Mouse (Mus musculus): ENCODE results near the gene Lypd6. TPM values are rescaled to one million over a fixed set of nuclear protein-coding genes. Genes with fewer than 3 reads are reported as not detected.

Gene Lypd6
- total and polyA plus RNA-seq, 2 experiments from 2014 or later, result 0.52 TPM; not detected in 1

GRCm38 (mm10) chr2:50181332-50181731 is 115.1 kb downstream of the Lypd6 start:
- Histone ChIP-seq H3K27me3 (ENCODE audit: control insufficient read depth, insufficient read depth, low read length) (no peaks in the 10 kb centered on the region), H3K27ac (ENCODE audit: low read depth) (no peak overlapping the region), H3K4me1 (ENCODE audit: control insufficient read depth, insufficient read depth) (no peaks in the 10 kb centered on the region), H3K36me3 (replicated peaks; ENCODE audit: control insufficient read depth, insufficient read depth, low read length) (no peaks in the 10 kb centered on the region), H3K4me2 (ENCODE audit: low read depth, low read length) (no peak overlapping the region), H3K9me3 (replicated peaks; ENCODE audit: control insufficient read depth, low read length) (no peaks in the 10 kb centered on the region), H3K4me3 (ENCODE audit: low read depth, low read length) (no peak overlapping the region), H3K9ac (replicated peaks; ENCODE audit: low read depth, low read length) (no peak overlapping the region)
- ATAC-seq (ENCODE audit: insufficient read depth, low read depth) (no peak), DNase-seq (ENCODE audit: low spot score) (no peak)
- 73% methylated on average over 3 of the region's 3 CpGs for WGBS
- TF ChIP-seq CTCF (IDR thresholded peaks at IDR 0.05; ENCODE audit: low read depth) (no peak), EP300 (IDR thresholded peaks at IDR 0.05; ENCODE audit: low read depth) (no peak)

- no peak for TF ChIP-seq CTCF (IDR thresholded peaks at IDR 0.05; ENCODE audit: low read depth)
- ATAC-seq (ENCODE audit: insufficient read depth, low read depth) (no peak), DNase-seq (ENCODE audit: low spot score) (no peak)
- no peaks in the 10 kb centered on the region for H3K36me3 ChIP-seq (replicated peaks; ENCODE audit: control insufficient read depth, insufficient read depth, low read length)
- no peaks in the 10 kb centered on the region for H3K27me3 ChIP-seq (ENCODE audit: control insufficient read depth, insufficient read depth, low read length)
- H3K9me3 ChIP-seq (replicated peaks; ENCODE audit: control insufficient read depth, low read length), result no peaks in the 10 kb centered on the region
- no peaks in the 10 kb centered on the region for H3K4me1 ChIP-seq (ENCODE audit: control insufficient read depth, insufficient read depth)
- H3K9ac ChIP-seq (replicated peaks; ENCODE audit: low read depth, low read length), result no peak overlapping the region
- no peak overlapping the region for H3K4me2 ChIP-seq (ENCODE audit: low read depth, low read length)
- no peak overlapping the region for H3K4me3 ChIP-seq (ENCODE audit: low read depth, low read length)
- no peak overlapping the region for H3K27ac ChIP-seq (ENCODE audit: low read depth)
- 47% methylated on average over 12 of the region's 12 CpGs for WGBS
Observed at GRCm38 (mm10) chr2:50186711-50187405, 120.6 kb downstream of the Lypd6 start.

- no peaks in the 10 kb centered on the region for H3K27me3 ChIP-seq (ENCODE audit: control insufficient read depth, insufficient read depth, low read length)
- WGBS, result 59% methylated on average over 3 of the region's 3 CpGs
- no peaks in the 10 kb centered on the region for H3K9me3 ChIP-seq (replicated peaks; ENCODE audit: control insufficient read depth, low read length)
- no peak for DNase-seq (ENCODE audit: low spot score)
- H3K4me3 ChIP-seq (ENCODE audit: low read depth, low read length), result no peak overlapping the region
- no peaks in the 10 kb centered on the region for H3K36me3 ChIP-seq (replicated peaks; ENCODE audit: control insufficient read depth, insufficient read depth, low read length)
- no peak for TF ChIP-seq EP300 (IDR thresholded peaks at IDR 0.05; ENCODE audit: low read depth)
- no peak for TF ChIP-seq CTCF (IDR thresholded peaks at IDR 0.05; ENCODE audit: low read depth)
- H3K4me2 ChIP-seq (ENCODE audit: low read depth, low read length), result no peak overlapping the region
- ATAC-seq (ENCODE audit: insufficient read depth, low read depth), result no peak
- H3K27ac ChIP-seq (ENCODE audit: low read depth), result no peak overlapping the region
- H3K9ac ChIP-seq (replicated peaks; ENCODE audit: low read depth, low read length), result no peak overlapping the region
- no peaks in the 10 kb centered on the region for H3K4me1 ChIP-seq (ENCODE audit: control insufficient read depth, insufficient read depth)
Observed at GRCm38 (mm10) chr2:50188856-50189255, 122.6 kb downstream of the Lypd6 start.

- Histone ChIP-seq H3K27me3 (ENCODE audit: control insufficient read depth, insufficient read depth, low read length) (no peaks in the 10 kb centered on the region), H3K4me3 (ENCODE audit: low read depth, low read length) (no peak overlapping the region), H3K9ac (replicated peaks; ENCODE audit: low read depth, low read length) (no peak overlapping the region), H3K4me2 (ENCODE audit: low read depth, low read length) (no peak overlapping the region), H3K9me3 (replicated peaks; ENCODE audit: control insufficient read depth, low read length) (no peaks in the 10 kb centered on the region), H3K36me3 (replicated peaks; ENCODE audit: control insufficient read depth, insufficient read depth, low read length) (no peaks in the 10 kb centered on the region), H3K4me1 (ENCODE audit: control insufficient read depth, insufficient read depth) (no peaks in the 10 kb centered on the region), H3K27ac (ENCODE audit: low read depth) (no peak overlapping the region)
- DNase-seq (ENCODE audit: low spot score) (no peak), ATAC-seq (ENCODE audit: insufficient read depth, low read depth) (no peak)
- WGBS, result 54% methylated on average over 1 of the region's 1 CpGs
- TF ChIP-seq EP300 (IDR thresholded peaks at IDR 0.05; ENCODE audit: low read depth) (no peak), CTCF (IDR thresholded peaks at IDR 0.05; ENCODE audit: low read depth) (no peak)
Observed at GRCm38 (mm10) chr2:50196681-50197080, 130.5 kb downstream of the Lypd6 start.

GRCm38 (mm10) chr2:50197801-50198200 is 131.6 kb downstream of the Lypd6 start:
- no peak overlapping the region for H3K4me2 ChIP-seq (ENCODE audit: low read depth, low read length)
- no peak overlapping the region for H3K9ac ChIP-seq (replicated peaks; ENCODE audit: low read depth, low read length)
- no peaks in the 10 kb centered on the region for H3K4me1 ChIP-seq (ENCODE audit: control insufficient read depth, insufficient read depth)
- H3K36me3 ChIP-seq (replicated peaks; ENCODE audit: control insufficient read depth, insufficient read depth, low read length), result no peaks in the 10 kb centered on the region
- H3K27me3 ChIP-seq (ENCODE audit: control insufficient read depth, insufficient read depth, low read length), result no peaks in the 10 kb centered on the region
- H3K27ac ChIP-seq (ENCODE audit: low read depth), result no peak overlapping the region
- H3K4me3 ChIP-seq (ENCODE audit: low read depth, low read length), result no peak overlapping the region
- no peak for DNase-seq (ENCODE audit: low spot score)
- TF ChIP-seq CTCF (IDR thresholded peaks at IDR 0.05; ENCODE audit: low read depth), result no peak
- TF ChIP-seq EP300 (IDR thresholded peaks at IDR 0.05; ENCODE audit: low read depth), result no peak
- no peak for ATAC-seq (ENCODE audit: insufficient read depth, low read depth)
- WGBS, result 86% methylated on average over 4 of the region's 4 CpGs
- H3K9me3 ChIP-seq (replicated peaks; ENCODE audit: control insufficient read depth, low read length), result no peaks in the 10 kb centered on the region

GRCm38 (mm10) chr2:50200541-50200940 is 134.3 kb downstream of the Lypd6 start:
- 8% methylated on average over 2 of the region's 2 CpGs for WGBS
- ATAC-seq (ENCODE audit: insufficient read depth, low read depth) (peak; percentile 69), DNase-seq (ENCODE audit: low spot score) (no peak)
- H3K36me3 ChIP-seq (replicated peaks; ENCODE audit: control insufficient read depth, insufficient read depth, low read length), result no peaks in the 10 kb centered on the region
- no peak overlapping the region for H3K4me2 ChIP-seq (ENCODE audit: low read depth, low read length)
- H3K27me3 ChIP-seq (ENCODE audit: control insufficient read depth, insufficient read depth, low read length), result no peaks in the 10 kb centered on the region
- H3K4me3 ChIP-seq (ENCODE audit: low read depth, low read length), result no peak overlapping the region
- H3K4me1 ChIP-seq (ENCODE audit: control insufficient read depth, insufficient read depth), result no peaks in the 10 kb centered on the region
- no peak overlapping the region for H3K27ac ChIP-seq (ENCODE audit: low read depth)
- TF ChIP-seq CTCF (IDR thresholded peaks at IDR 0.05; ENCODE audit: low read depth), result no peak
- H3K9me3 ChIP-seq (replicated peaks; ENCODE audit: control insufficient read depth, low read length), result no peaks in the 10 kb centered on the region
- H3K9ac ChIP-seq (replicated peaks; ENCODE audit: low read depth, low read length), result no peak overlapping the region
